ENCODE assay signal across 16 mouse cellular contexts in genomic region chr14:33352890-33353289, GRCm38 (mm10).
DNase-seq lines count a peak whose midpoint lies in the region; ATAC-seq and TF ChIP-seq lines count a peak whose summit lies in the region.
"Had no signal": no experiment of that assay in that cellular context is flagged by ENCODE, and none has a peak within 500 bp of the region (broad histone marks: within the 10 kb centered on the region; RNA-seq: fewer than 3 reads in every experiment).

No protein-coding gene starts in this region.

- WGBS in lung, adult 2 months, result 36% methylated on average over 6 of the region's 6 CpGs

- peak overlapping the region; percentile 8 for H3K4me2 ChIP-seq in myocyte (ENCODE audit: low read depth)
- H3K4me2 ChIP-seq: embryonic facial prominence, embryonic 12.5 days; forebrain, embryonic 15.5 days; heart, embryonic 15.5 days; hindbrain, embryonic 15.5 days had no signal

- no peak for TF ChIP-seq CTCF in lung, adult 2 months (IDR thresholded peaks at IDR 0.05; ENCODE audit: insufficient read depth, low read length)

- H3K27me3 ChIP-seq in myocyte (ENCODE audit: control insufficient read depth, insufficient read depth, insufficient read length), result no peaks in the 10 kb centered on the region

- H3K4me1 ChIP-seq in lung, adult 2 months (ENCODE audit: control insufficient read depth, insufficient read depth, low read length), result peaks cover 8% of the 10 kb centered on the region; the same call in 1 of the 2 replicates

- DNase-seq in lung, adult 18-20 months, result peak; percentile 61 to 78
- DNase-seq in lung, adult 2 months, result peak; percentile 57
- peak; percentile 49 for DNase-seq in lung, postnatal 10 days
- no peak for DNase-seq in T-cell, adult 2 months (ENCODE audit: low spot score)
- DNase-seq: adrenal gland, adult 8-10 months; cerebellum, adult 11 months; cerebellum, adult 8-10 months; cerebellum, postnatal 25 days; gastrocnemius, postnatal 36 days had no signal

- no peaks in the 10 kb centered on the region for H3K36me3 ChIP-seq in myocyte (ENCODE audit: control insufficient read depth, insufficient read depth)
- H3K36me3 ChIP-seq: embryonic facial prominence, embryonic 12.5 days; forebrain, embryonic 15.5 days; heart, embryonic 15.5 days; hindbrain, embryonic 10.5 days; hindbrain, embryonic 15.5 days had no signal

- no peak overlapping the region for H3ac ChIP-seq in myocyte (ENCODE audit: control insufficient read depth, insufficient read length)

- TF ChIP-seq POLR2A in lung, adult 2 months (IDR thresholded peaks at IDR 0.05; ENCODE audit: borderline replicate concordance, extremely low read depth, low read depth, low read length), result no peak
- no peak for TF ChIP-seq POLR2A in myocyte (IDR thresholded peaks at IDR 0.05; ENCODE audit: insufficient read length, low read depth)

- H3K4me3 ChIP-seq in lung, adult 2 months (replicated peaks; ENCODE audit: extremely low read depth, low read depth, low read length), result no peak overlapping the region
- H3K4me3 ChIP-seq in myocyte, result no peak overlapping the region
- H3K4me3 ChIP-seq: embryonic facial prominence, embryonic 12.5 days; forebrain, embryonic 15.5 days; heart, embryonic 15.5 days; hindbrain, embryonic 10.5 days; hindbrain, embryonic 15.5 days had no signal

- no peak for ATAC-seq in cerebellum, adult (ENCODE audit: insufficient number of reproducible peaks, low FRiP score, low TSS enrichment)
- ATAC-seq: forebrain, embryonic 15.5 days had no signal

- peaks cover 91% of the 10 kb centered on the region for H3K79me2 ChIP-seq in myocyte (ENCODE audit: control insufficient read depth, insufficient read depth)

TF ChIP-seq in myocyte, 11 proteins besides CTCF, POLR2A, EP300 and RAD21:
- TF ChIP-seq MYOG (IDR thresholded peaks at IDR 0.05; ENCODE audit: control insufficient read depth in 1 of 3, insufficient read depth in 1 of 3, insufficient read length in 2 of 3, low read depth in 2 of 3) (no peak), POLR2AphosphoS2 (IDR thresholded peaks at IDR 0.05; ENCODE audit: insufficient read length, low read depth) (no peak), CEBPB (IDR thresholded peaks at IDR 0.05; ENCODE audit: insufficient read depth, poor library complexity, severe bottlenecking) (no peak), MYOD1 (IDR thresholded peaks at IDR 0.05; ENCODE audit: control insufficient read depth in 1 of 3, insufficient read length in 2 of 3, low read depth in 2 of 3) (no peak), SRF (IDR thresholded peaks at IDR 0.05; ENCODE audit: control insufficient read depth, insufficient read length, low read depth) (no peak), E2F4 (IDR thresholded peaks at IDR 0.05; ENCODE audit: insufficient read depth) (no peak), USF1 (IDR thresholded peaks at IDR 0.05; ENCODE audit: low read depth) (no peak), REST (IDR thresholded peaks at IDR 0.05; ENCODE audit: insufficient read depth, insufficient read length) (no peak), TCF3 (IDR thresholded peaks at IDR 0.05; ENCODE audit: insufficient read length, low read depth) (no peak), TCF12 (IDR thresholded peaks at IDR 0.05; ENCODE audit: insufficient read depth, poor library complexity, severe bottlenecking) (no peak), MAX (IDR thresholded peaks at IDR 0.05; ENCODE audit: low read depth) (no peak)
TF ChIP-seq in myocyte: peak in this region for 0.
